Mouse (Mus musculus) large intestine, adult 2 months (tissue): ENCODE data around the gene Vmn1r124. TPM values are rescaled to one million over a fixed set of nuclear protein-coding genes. Genes with fewer than 3 reads are reported as not detected.
"Not testable (repeated sequence)": the region's sequence is repeated elsewhere in the genome, so short reads cannot be mapped to it uniquely, and the experiment has no call there.

Experiments
- DNase-seq: peaks from one replicate; pipeline ENCODE4 v3.0.0-alpha.2; 2012; ENCODE audit warnings: low read depth, low spot score
- WGBS: fragments of 180-500 bp; shearing (Covaris S2); methylation state at CpG from one replicate; pipeline ENCODE4 v1.1.7; 2018; 5-methylcytosine and 5-hydroxymethylcytosine counted together
- polyA plus RNA-seq: library from polyadenylated mRNA; depleted of rRNA; stranded (reverse); fragments of >200 nt; gene quantifications from 2 replicates; pipeline ENCODE4 v1.2.3, GENCODE M21; 2012; rRNA removed

The Vmn1r124 gene
- not detected in 2 replicates for polyA plus RNA-seq

- not testable (repeated sequence) for DNase-seq
- WGBS, result 73% methylated on average over 4 of the region's 4 CpGs
These were observed at the start of gene Vmn1r124 for GRCm38 (mm10) chr7:21260517-21260916. Vmn1r124 (minus strand) TSS chr7:21260617.

- DNase-seq, result not testable (repeated sequence)
- WGBS, result no CpG with 5 or more reads among the region's 5 CpGs
These were observed 41.0 kb upstream of the Vmn1r124 start, which contains the start of gene Vmn1r126 for GRCm38 (mm10) chr7:21301367-21301766. Vmn1r126 (minus strand) TSS chr7:21301467.

- WGBS, result 57% methylated on average over 3 of the region's 3 CpGs
These were observed 11.5 kb upstream of the Vmn1r124 start, which contains the start of gene Vmn1r125 for GRCm38 (mm10) chr7:21271879-21272278. Vmn1r125 (plus strand) TSS chr7:21272179.

More at GRCm38 (mm10) chr7:21271879-21272278, 11.5 kb upstream of the Vmn1r124 start, which contains the start of gene Vmn1r125:
- DNase-seq, result not testable (repeated sequence)

Other genes starting within 250 kb of the Vmn1r124 start
- not detected in 2 replicates for gene Vmn1r119, start 248.2 kb downstream of the Vmn1r124 start, polyA plus RNA-seq
- not detected in 2 replicates for gene Vmn1r120, start 206.8 kb downstream of the Vmn1r124 start, polyA plus RNA-seq
- not detected in 2 replicates for gene Vmn1r121, start 162.1 kb downstream of the Vmn1r124 start, polyA plus RNA-seq
- gene Vmn1r122, start 126.5 kb downstream of the Vmn1r124 start, polyA plus RNA-seq, result not detected in 2 replicates
- gene Vmn1r123, start 98.4 kb downstream of the Vmn1r124 start, polyA plus RNA-seq, result not detected in 2 replicates
- not detected in 2 replicates for gene Gm5157, start 70.2 kb downstream of the Vmn1r124 start, polyA plus RNA-seq
- not detected in 2 replicates for gene Vmn1r125, start 11.6 kb upstream of the Vmn1r124 start, polyA plus RNA-seq
- not detected in 2 replicates for gene Vmn1r126, start 40.9 kb upstream of the Vmn1r124 start, polyA plus RNA-seq
- not detected in 2 replicates for gene Vmn1r127, start 59.2 kb upstream of the Vmn1r124 start, polyA plus RNA-seq
- gene Vmn1r128, start 88.8 kb upstream of the Vmn1r124 start, polyA plus RNA-seq, result not detected in 2 replicates
- gene Vmn1r129, start 100.7 kb upstream of the Vmn1r124 start, polyA plus RNA-seq, result not detected in 2 replicates
- gene Gm6882, start 172.1 kb upstream of the Vmn1r124 start, polyA plus RNA-seq, result not detected in 2 replicates